Mouse (Mus musculus) kidney, embryonic 15.5 days (tissue): Measurements from ENCODE around the gene Rnf144a. TPM values are rescaled to one million over a fixed set of nuclear protein-coding genes. Genes with fewer than 3 reads are reported as not detected.

Experiments
- ATAC-seq: fragments of 200-750 bp; cut with Nextera tagmentation; replicated peaks from 2 replicates; pipeline ENCODE4 v1.8.0; 2017; ENCODE audit warnings: moderate TSS enrichment; ENCODE audit not compliant: low FRiP score
- H3K27ac ChIP-seq: fragments of 300-500 bp; sonication (generic); 2 replicates; pipeline ENCODE4 v1.5.1; 2015; ENCODE audit warnings: mild to moderate bottlenecking, inconsistent platforms
- H3K27me3 ChIP-seq: fragments of 300-500 bp; sonication (generic); 2 replicates; pipeline ENCODE4 v1.6.1; 2015; ENCODE audit warnings: inconsistent platforms
- H3K36me3 ChIP-seq: fragments of 300-500 bp; sonication (generic); 2 replicates; pipeline ENCODE4 v1.6.1; 2015; ENCODE audit warnings: inconsistent platforms
- H3K4me1 ChIP-seq: fragments of 300-500 bp; sonication (generic); 2 replicates; pipeline ENCODE4 v1.6.1; 2015; ENCODE audit warnings: inconsistent platforms
- H3K4me2 ChIP-seq: fragments of 300-500 bp; sonication (generic); 2 replicates; pipeline ENCODE4 v1.6.1; 2015; ENCODE audit warnings: moderate library complexity, mild to moderate bottlenecking, inconsistent platforms
- H3K4me3 ChIP-seq: fragments of 300-500 bp; sonication (generic); replicated peaks from 2 replicates; pipeline ENCODE4 v1.5.1; 2015; ENCODE audit warnings: mild to moderate bottlenecking, inconsistent platforms
- H3K9ac ChIP-seq: fragments of 300-500 bp; sonication (generic); 2 replicates; pipeline ENCODE4 v1.6.1; 2015; ENCODE audit warnings: mild to moderate bottlenecking, inconsistent platforms
- H3K9me3 ChIP-seq: fragments of 300-500 bp; sonication (generic); replicated peaks from 2 replicates; pipeline ENCODE4 v1.6.1; 2016; ENCODE audit warnings: inconsistent platforms
- WGBS: fragments of 180-500 bp; shearing (Covaris S2); methylation state at CpG from one replicate; pipeline ENCODE4 v1.1.7; 2015; ENCODE audit warnings: mixed read lengths; 5-methylcytosine and 5-hydroxymethylcytosine counted together
- polyA plus RNA-seq: library from polyadenylated mRNA; unstranded; fragments of >200 nt; fragmentation: Nextera tagmentation; extraction: Ambion mirVana; gene quantifications from 2 replicates; pipeline ENCODE4 v1.2.1, GENCODE M21; 2015

The Rnf144a gene
- polyA plus RNA-seq: 35.6 and 36.1 TPM in 2 replicates

GRCm38 (mm10) chr12:26415104-26415771, at the start of gene Rnf144a:
Rnf144a (minus strand) TSS chr12:26415254.
- peak within 1 kb of the TSS; percentile 63 for H3K27ac ChIP-seq
- peaks cover 5% of the 10 kb centered on the region; the same call in 1 of the 2 replicates for H3K36me3 ChIP-seq
- peak within 1 kb of the TSS; percentile 91 for H3K9ac ChIP-seq
- H3K4me3 ChIP-seq: peak within 1 kb of the TSS; percentile 87
- under 1% methylated on average over 38 of the region's 45 CpGs for WGBS
- ATAC-seq: peak; percentile 87
- no peaks in the 10 kb centered on the region for H3K27me3 ChIP-seq
- H3K9me3 ChIP-seq: no peaks in the 10 kb centered on the region
- peak within 1 kb of the TSS; percentile 80 for H3K4me2 ChIP-seq
- H3K4me1 ChIP-seq: peaks cover 42% of the 10 kb centered on the region

- Histone ChIP-seq H3K4me1 (peaks cover 11% of the 10 kb centered on the region), H3K9me3 (no peaks in the 10 kb centered on the region), H3K27me3 (no peaks in the 10 kb centered on the region), H3K4me2 (no peak overlapping the region), H3K36me3 (no peaks in the 10 kb centered on the region), H3K27ac (no peak overlapping the region), H3K4me3 (no peak overlapping the region), H3K9ac (no peak overlapping the region)
- WGBS: 54% methylated on average over 2 of the region's 2 CpGs
- no peak for ATAC-seq
Measured at GRCm38 (mm10) chr12:26460091-26460490, 45.0 kb upstream of the Rnf144a start.

DNA sequence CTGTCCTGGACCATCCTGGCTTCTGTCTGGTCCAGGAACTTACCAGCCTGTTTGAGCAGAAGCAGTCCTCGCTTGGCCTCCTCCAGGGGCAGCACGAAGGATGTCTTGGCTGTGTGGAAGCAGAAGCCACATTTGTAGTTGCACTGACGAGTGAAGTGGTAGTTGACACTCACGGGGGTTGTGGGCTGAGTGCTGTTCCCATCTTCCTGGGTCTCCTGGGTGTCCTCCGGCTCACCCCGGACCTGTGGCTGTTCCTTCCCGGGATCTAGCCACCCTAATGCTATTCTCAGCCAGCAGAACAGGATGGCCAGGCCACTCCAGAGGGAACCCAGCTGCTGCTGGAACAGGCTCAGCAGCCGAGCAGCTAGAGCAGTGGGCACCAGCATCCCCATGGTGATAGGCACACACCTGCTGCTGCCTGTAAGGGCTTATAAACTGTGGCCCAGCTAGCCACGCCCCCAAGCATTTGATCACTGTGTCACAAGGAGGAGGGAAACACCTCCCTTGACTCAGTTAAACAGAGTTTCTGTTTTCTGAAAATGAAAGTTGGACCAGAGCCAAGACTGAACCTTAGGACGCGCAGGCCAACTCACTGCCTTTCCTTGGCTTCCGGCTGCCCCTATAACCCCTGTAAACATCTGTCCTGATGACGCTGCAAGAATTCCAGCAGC, 41.1 kb upstream of the Rnf144a start, which contains the start of gene Rsad2:
Rsad2 (minus strand) TSS at position 425 of the 671 bp plus-strand sequence.
- no peaks in the 10 kb centered on the region for H3K27me3 ChIP-seq
- WGBS: 44% methylated on average over 13 of the region's 13 CpGs
- no peaks in the 10 kb centered on the region for H3K36me3 ChIP-seq
- peak within 1 kb of the TSS; percentile 29 for H3K4me3 ChIP-seq
- H3K9me3 ChIP-seq: no peaks in the 10 kb centered on the region
- peak; percentile 85 for ATAC-seq
- H3K4me2 ChIP-seq: peak within 1 kb of the TSS; percentile 41
- peak within 1 kb of the TSS; percentile 60 for H3K27ac ChIP-seq
- no peak within 1 kb of the TSS for H3K9ac ChIP-seq
- H3K4me1 ChIP-seq: peaks cover 24% of the 10 kb centered on the region

- H3K36me3 ChIP-seq: no peaks in the 10 kb centered on the region
- peak overlapping the region; percentile 29; the same call in 1 of the 2 replicates for H3K4me3 ChIP-seq
- peak overlapping the region; percentile 41; the same call in 1 of the 2 replicates for H3K4me2 ChIP-seq
- no peak overlapping the region for H3K9ac ChIP-seq
- 34% methylated on average over 5 of the region's 5 CpGs for WGBS
- no peak overlapping the region for H3K27ac ChIP-seq
- ATAC-seq: no peak
- H3K27me3 ChIP-seq: no peaks in the 10 kb centered on the region
- no peaks in the 10 kb centered on the region for H3K9me3 ChIP-seq
- H3K4me1 ChIP-seq: peaks cover 24% of the 10 kb centered on the region
Measured at GRCm38 (mm10) chr12:26454682-26455081, 39.6 kb upstream of the Rnf144a start.

GRCm38 (mm10) chr12:26452951-26453350, 37.9 kb upstream of the Rnf144a start:
- no peaks in the 10 kb centered on the region for H3K27me3 ChIP-seq
- H3K4me3 ChIP-seq: no peak overlapping the region
- no peak overlapping the region for H3K9ac ChIP-seq
- no peak overlapping the region; the same call in 1 of the 2 replicates for H3K4me2 ChIP-seq
- H3K27ac ChIP-seq: no peak overlapping the region
- H3K4me1 ChIP-seq: peaks cover 24% of the 10 kb centered on the region
- H3K36me3 ChIP-seq: no peaks in the 10 kb centered on the region
- ATAC-seq: no peak
- WGBS: 47% methylated on average over 4 of the region's 4 CpGs
- no peaks in the 10 kb centered on the region for H3K9me3 ChIP-seq

DNA sequence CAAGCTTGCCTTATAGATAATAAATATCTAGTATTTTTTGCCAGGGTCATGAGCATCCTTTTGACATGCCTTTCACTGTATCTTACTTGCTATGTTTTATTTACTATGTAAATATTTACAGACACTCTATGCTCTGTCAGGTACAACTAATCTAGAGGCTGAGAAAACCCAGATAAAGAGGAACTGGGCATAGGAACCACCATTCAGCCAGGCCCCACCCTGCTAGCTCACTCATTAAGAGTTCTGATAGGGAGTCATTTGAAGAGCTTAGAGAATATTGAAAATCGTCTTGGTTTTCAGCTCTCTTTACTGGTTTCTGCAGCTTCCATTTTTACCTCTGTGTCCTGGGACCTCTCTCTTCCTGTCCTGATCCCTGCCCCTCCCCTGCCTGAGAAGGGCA, 36.1 kb upstream of the Rnf144a start:
- Histone ChIP-seq H3K4me1 (peaks cover 19% of the 10 kb centered on the region), H3K4me3 (no peak overlapping the region), H3K4me2 (no peak overlapping the region), H3K9ac (no peak overlapping the region), H3K27ac (no peak overlapping the region), H3K9me3 (no peaks in the 10 kb centered on the region), H3K27me3 (no peaks in the 10 kb centered on the region), H3K36me3 (no peaks in the 10 kb centered on the region)
- no peak for ATAC-seq
- WGBS: 63% methylated on average over 1 of the region's 1 CpGs

GRCm38 (mm10) chr12:26449483-26449882, 34.4 kb upstream of the Rnf144a start:
- Histone ChIP-seq H3K4me1 (peaks cover 13% of the 10 kb centered on the region; the same call in 1 of the 2 replicates), H3K27me3 (no peaks in the 10 kb centered on the region), H3K36me3 (no peaks in the 10 kb centered on the region), H3K4me2 (no peak overlapping the region), H3K4me3 (no peak overlapping the region), H3K27ac (no peak overlapping the region), H3K9ac (no peak overlapping the region), H3K9me3 (no peaks in the 10 kb centered on the region)
- ATAC-seq: no peak
- 93% methylated on average over 2 of the region's 2 CpGs for WGBS

DNA sequence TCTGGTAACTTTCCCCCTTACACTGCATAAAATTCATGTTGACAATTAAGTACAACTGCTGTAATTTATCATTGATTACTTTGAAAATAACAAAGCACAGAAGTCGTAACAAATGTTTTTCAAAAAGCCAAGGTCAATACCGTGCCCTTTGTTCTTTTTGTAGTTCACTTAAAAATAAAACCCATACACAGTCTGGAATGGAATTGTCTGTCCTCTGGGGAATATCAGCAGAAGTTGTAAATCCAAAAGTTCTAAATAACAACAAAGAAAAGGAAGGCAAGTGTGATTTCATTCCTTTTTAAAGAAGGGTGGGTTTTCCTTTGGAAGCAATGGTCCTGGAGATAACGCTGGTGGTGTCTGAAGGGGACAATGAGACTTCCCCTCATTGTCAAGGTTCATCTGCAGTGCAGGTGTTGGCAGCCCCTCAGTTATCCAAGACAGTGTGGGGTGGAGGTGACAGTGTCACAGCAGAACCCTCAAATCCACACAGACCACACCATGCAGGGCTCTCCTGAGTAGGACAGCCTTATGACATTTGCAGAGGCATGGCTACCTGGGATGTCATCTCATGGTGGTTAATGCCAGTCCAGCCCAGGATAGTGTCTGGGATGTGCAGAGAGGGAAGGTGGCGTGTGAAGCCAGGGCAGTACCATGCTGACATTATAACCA, 31.5 kb upstream of the Rnf144a start:
- H3K27ac ChIP-seq: no peak overlapping the region
- H3K9ac ChIP-seq: no peak overlapping the region
- H3K27me3 ChIP-seq: no peaks in the 10 kb centered on the region
- no peak overlapping the region for H3K4me2 ChIP-seq
- no peaks in the 10 kb centered on the region for H3K9me3 ChIP-seq
- H3K36me3 ChIP-seq: no peaks in the 10 kb centered on the region
- ATAC-seq: no peak
- no peak overlapping the region for H3K4me3 ChIP-seq
- 0 out of 2 replicates have a peak, but pooled peaks cover 3% of the 10 kb centered on the region for H3K4me1 ChIP-seq
- WGBS: 69% methylated on average over 4 of the region's 4 CpGs

- 67% methylated on average over 2 of the region's 2 CpGs for whole genome bisulfite sequencing
- no peak for ATAC-seq
Measured at GRCm38 (mm10) chr12:26444511-26444910, 29.5 kb upstream of the Rnf144a start.

DNA sequence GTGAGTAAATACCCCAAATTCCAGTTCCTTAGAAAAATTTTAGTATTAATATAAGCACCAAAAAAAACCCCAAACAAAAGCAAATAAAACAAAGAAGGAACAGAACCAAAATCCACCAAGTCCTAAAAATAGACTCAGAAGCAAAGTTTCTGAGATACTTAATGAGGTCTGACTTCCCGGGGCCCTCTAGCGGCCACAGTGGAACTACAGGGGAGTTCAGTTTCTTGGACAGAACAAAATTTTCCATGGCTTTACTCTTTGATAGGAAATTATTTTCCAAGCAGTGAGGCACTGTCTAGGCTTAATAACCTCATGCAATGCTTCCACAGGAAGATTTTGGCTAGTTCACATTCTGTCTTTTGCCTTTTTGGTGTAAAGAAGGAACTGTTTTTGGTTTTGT, 29.0 kb upstream of the Rnf144a start:
- H3K9ac ChIP-seq: no peak overlapping the region
- WGBS: 2% methylated on average over 2 of the region's 2 CpGs
- no peak for ATAC-seq
- no peaks in the 10 kb centered on the region for H3K27me3 ChIP-seq
- H3K4me3 ChIP-seq: no peak overlapping the region
- no peak overlapping the region for H3K4me2 ChIP-seq
- no peaks in the 10 kb centered on the region for H3K36me3 ChIP-seq
- no peaks in the 10 kb centered on the region for H3K4me1 ChIP-seq
- no peaks in the 10 kb centered on the region for H3K9me3 ChIP-seq
- H3K27ac ChIP-seq: no peak overlapping the region

More at GRCm38 (mm10) chr12:26444511-26444910, 29.5 kb upstream of the Rnf144a start:
- H3K9me3 ChIP-seq: no peaks in the 10 kb centered on the region
- H3K4me3 ChIP-seq: no peak overlapping the region
- H3K27ac ChIP-seq: no peak overlapping the region
- H3K36me3 ChIP-seq: no peaks in the 10 kb centered on the region
- no peak overlapping the region for H3K9ac ChIP-seq
- no peaks in the 10 kb centered on the region for H3K27me3 ChIP-seq
- no peak overlapping the region for H3K4me2 ChIP-seq
- no peaks in the 10 kb centered on the region for H3K4me1 ChIP-seq

DNA sequence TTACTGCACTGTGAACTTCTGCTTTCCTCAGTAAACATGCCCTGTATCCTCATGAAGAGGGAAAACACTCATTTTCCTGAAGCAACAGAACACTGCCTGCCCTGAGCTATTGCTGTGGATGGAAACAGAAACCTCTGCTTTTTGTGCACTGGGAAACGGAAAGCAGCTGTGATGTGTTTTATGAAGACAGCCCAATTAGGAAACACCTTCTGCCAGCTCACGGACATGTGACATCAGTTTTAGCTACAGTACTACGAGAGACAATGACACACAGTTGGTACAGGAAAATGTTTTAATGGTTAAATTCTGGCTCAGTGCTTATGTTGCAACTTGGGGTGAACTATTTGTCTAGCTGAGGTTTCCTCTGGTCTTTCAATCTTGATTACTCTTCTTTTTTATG, 24.3 kb upstream of the Rnf144a start:
- WGBS: 34% methylated on average over 3 of the region's 3 CpGs
- no peak for ATAC-seq

GRCm38 (mm10) chr12:26437950-26438349, 22.9 kb upstream of the Rnf144a start:
- peak; percentile 89 for ATAC-seq
- 0 out of 2 replicates have a peak, but pooled peaks cover 5% of the 10 kb centered on the region for H3K4me1 ChIP-seq
- H3K4me2 ChIP-seq: no peak overlapping the region
- no peak overlapping the region for H3K27ac ChIP-seq
- 45% methylated on average over 3 of the region's 3 CpGs for WGBS
- H3K27me3 ChIP-seq: no peaks in the 10 kb centered on the region
- no peaks in the 10 kb centered on the region for H3K9me3 ChIP-seq
- H3K36me3 ChIP-seq: no peaks in the 10 kb centered on the region
- no peak overlapping the region for H3K9ac ChIP-seq
- no peak overlapping the region for H3K4me3 ChIP-seq

More for the DNA sequence above, 24.3 kb upstream of the Rnf144a start:
- Histone ChIP-seq H3K9me3 (no peaks in the 10 kb centered on the region), H3K36me3 (no peaks in the 10 kb centered on the region), H3K27ac (peak overlapping the region; percentile 37), H3K27me3 (no peaks in the 10 kb centered on the region), H3K4me3 (no peak overlapping the region), H3K4me2 (no peak overlapping the region), H3K4me1 (0 out of 2 replicates have a peak, but pooled peaks cover 5% of the 10 kb centered on the region), H3K9ac (no peak overlapping the region)
